Mouse (Mus musculus): ENCODE results near the gene 1700001L19Rik. TPM values are rescaled to one million over a fixed set of nuclear protein-coding genes. Genes with fewer than 3 reads are reported as not detected.

1700001L19Rik gene
- polyA plus RNA-seq, 1 experiment from 2014 or later: not detected

DNA sequence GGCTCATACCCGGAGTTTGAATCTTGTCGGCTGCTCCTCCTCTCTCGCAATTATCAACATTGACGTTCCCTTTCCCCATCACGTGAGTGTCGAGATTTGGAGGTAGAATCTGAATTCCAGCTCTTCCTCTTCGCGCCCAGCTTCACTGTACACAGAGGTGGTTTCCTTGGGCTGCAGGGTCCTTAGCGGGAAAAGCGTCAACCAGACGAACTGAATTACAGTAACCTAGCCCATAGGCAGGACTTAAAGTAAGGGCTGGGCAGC lies 14.8 kb upstream of the 1700001L19Rik start:
- no peak for ATAC-seq
- peaks cover 68% of the 10 kb centered on the region for H3K36me3 ChIP-seq
- H3K4me1 ChIP-seq: peaks cover 22% of the 10 kb centered on the region
- no peaks in the 10 kb centered on the region for H3K27me3 ChIP-seq (replicated peaks)
- H3K9ac ChIP-seq: peak overlapping the region; percentile 79
- peak overlapping the region; percentile 88 for H3K4me2 ChIP-seq
- peak overlapping the region; percentile 81 for H3K4me3 ChIP-seq
- no peaks in the 10 kb centered on the region for H3K9me3 ChIP-seq (replicated peaks)
- peak overlapping the region; percentile 76 for H3K27ac ChIP-seq
- 0% methylated on average over 11 of the region's 11 CpGs for WGBS (ENCODE audit: insufficient replicate concordance)

GRCm38 (mm10) chr13:68583961-68584360 lies 13.3 kb upstream of the 1700001L19Rik start:
- Histone ChIP-seq H3K36me3 (peaks cover 68% of the 10 kb centered on the region), H3K4me2 (no peak overlapping the region), H3K9ac (no peak overlapping the region), H3K27me3 (replicated peaks) (no peaks in the 10 kb centered on the region), H3K9me3 (replicated peaks) (no peaks in the 10 kb centered on the region), H3K27ac (no peak overlapping the region), H3K4me1 (peaks cover 22% of the 10 kb centered on the region), H3K4me3 (no peak overlapping the region)
- WGBS (ENCODE audit: insufficient replicate concordance): 90% methylated on average over 11 of the region's 11 CpGs
- no peak for ATAC-seq

- H3K4me1 ChIP-seq: peaks cover 18% of the 10 kb centered on the region
- H3K4me2 ChIP-seq: no peak overlapping the region
- H3K27me3 ChIP-seq (replicated peaks): no peaks in the 10 kb centered on the region
- no peaks in the 10 kb centered on the region for H3K9me3 ChIP-seq (replicated peaks)
- H3K9ac ChIP-seq: no peak overlapping the region
- WGBS (ENCODE audit: insufficient replicate concordance): 76% methylated on average over 7 of the region's 7 CpGs
- H3K27ac ChIP-seq: no peak overlapping the region
- H3K36me3 ChIP-seq: peaks cover 69% of the 10 kb centered on the region
- H3K4me3 ChIP-seq: no peak overlapping the region
- no peak for ATAC-seq
Observed at GRCm38 (mm10) chr13:68585441-68585840, 11.8 kb upstream of the 1700001L19Rik start.

GRCm38 (mm10) chr13:68588352-68588751 lies 8.9 kb upstream of the 1700001L19Rik start:
- Histone ChIP-seq H3K9me3 (replicated peaks) (no peaks in the 10 kb centered on the region), H3K4me3 (no peak overlapping the region), H3K27ac (no peak overlapping the region), H3K27me3 (replicated peaks) (no peaks in the 10 kb centered on the region), H3K9ac (no peak overlapping the region), H3K36me3 (peaks cover 98% of the 10 kb centered on the region), H3K4me1 (peaks cover 3% of the 10 kb centered on the region), H3K4me2 (no peak overlapping the region)
- no peak for ATAC-seq

DNA sequence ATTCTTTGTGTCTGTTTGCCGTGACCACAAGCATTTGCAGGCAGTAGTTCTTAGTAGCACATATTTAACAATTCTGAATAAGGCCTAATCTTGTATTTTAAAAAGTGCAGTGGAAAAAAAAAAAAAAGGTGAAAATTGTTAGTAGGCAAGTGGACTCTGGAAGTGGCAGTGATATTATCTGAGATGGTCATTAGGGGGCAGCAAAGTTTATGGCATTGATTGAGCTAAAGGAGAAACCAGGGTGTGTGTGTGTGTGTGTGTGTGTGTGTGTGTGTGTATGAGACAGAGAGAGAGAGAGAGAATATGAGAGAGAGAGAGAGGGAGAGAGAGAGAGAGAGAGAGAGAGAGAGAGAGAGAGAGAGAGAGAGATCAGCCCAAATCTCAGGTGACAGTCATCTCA lies 3.4 kb upstream of the 1700001L19Rik start:
- Histone ChIP-seq H3K27ac (no peak overlapping the region), H3K9me3 (replicated peaks) (no peaks in the 10 kb centered on the region), H3K27me3 (replicated peaks) (0 out of 2 replicates have a peak, but pooled peaks cover 7% of the 10 kb centered on the region), H3K36me3 (peaks cover 51% of the 10 kb centered on the region), H3K4me2 (no peak overlapping the region), H3K4me1 (peaks cover 16% of the 10 kb centered on the region), H3K4me3 (no peak overlapping the region), H3K9ac (no peak overlapping the region)
- 81% methylated on average over 1 of the region's 1 CpGs for WGBS (ENCODE audit: insufficient replicate concordance)
- no peak for ATAC-seq

- Histone ChIP-seq H3K4me3 (peak overlapping the region; percentile 9; the same call in 1 of the 2 replicates), H3K9me3 (replicated peaks) (no peaks in the 10 kb centered on the region), H3K27ac (no peak overlapping the region), H3K36me3 (peaks cover 12% of the 10 kb centered on the region), H3K4me1 (peaks cover 30% of the 10 kb centered on the region), H3K27me3 (replicated peaks) (0 out of 2 replicates have a peak, but pooled peaks cover 7% of the 10 kb centered on the region), H3K4me2 (peak overlapping the region; percentile 56), H3K9ac (no peak overlapping the region)
- peak; percentile 92 for ATAC-seq
- WGBS (ENCODE audit: insufficient replicate concordance): 10% methylated on average over 13 of the region's 13 CpGs
Observed at GRCm38 (mm10) chr13:68597667-68598066, 446 bp downstream of the 1700001L19Rik start.

GRCm38 (mm10) chr13:68598953-68599352 lies 1.7 kb downstream of the 1700001L19Rik start:
- H3K4me3 ChIP-seq: no peak overlapping the region
- H3K4me2 ChIP-seq: no peak overlapping the region
- H3K36me3 ChIP-seq: peaks cover 3% of the 10 kb centered on the region; the same call in 1 of the 2 replicates
- no peaks in the 10 kb centered on the region for H3K9me3 ChIP-seq (replicated peaks)
- 0 out of 2 replicates have a peak, but pooled peaks cover 7% of the 10 kb centered on the region for H3K27me3 ChIP-seq (replicated peaks)
- H3K27ac ChIP-seq: no peak overlapping the region
- ATAC-seq: no peak
- H3K9ac ChIP-seq: no peak overlapping the region
- peaks cover 30% of the 10 kb centered on the region for H3K4me1 ChIP-seq

DNA sequence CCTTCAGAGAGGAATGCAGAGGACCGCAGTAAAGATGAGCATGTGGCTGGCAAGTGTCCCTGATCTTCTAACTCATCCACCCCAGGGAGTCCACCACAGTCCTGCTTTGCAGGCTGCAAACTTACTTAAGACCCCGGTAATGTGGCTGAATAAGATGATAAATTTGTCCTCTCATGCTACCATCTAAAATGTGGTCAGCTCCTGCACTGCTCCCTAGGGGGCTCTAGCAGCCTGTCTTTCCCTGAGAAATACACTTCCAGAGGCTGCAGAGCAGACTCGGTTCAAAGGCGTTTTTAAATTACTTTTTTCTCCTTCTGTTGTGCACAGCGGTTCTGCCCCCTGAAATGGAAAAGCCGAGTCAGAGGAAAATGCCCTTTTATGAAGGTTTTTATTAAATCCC lies 4.0 kb downstream of the 1700001L19Rik start:
- 0 out of 2 replicates have a peak, but pooled peaks cover 7% of the 10 kb centered on the region for H3K27me3 ChIP-seq (replicated peaks)
- H3K36me3 ChIP-seq: no peaks in the 10 kb centered on the region
- no peak overlapping the region for H3K4me3 ChIP-seq
- WGBS (ENCODE audit: insufficient replicate concordance): 31% methylated on average over 6 of the region's 6 CpGs
- no peak for ATAC-seq
- H3K4me1 ChIP-seq: peaks cover 33% of the 10 kb centered on the region
- H3K9ac ChIP-seq: no peak overlapping the region
- H3K4me2 ChIP-seq: no peak overlapping the region
- no peaks in the 10 kb centered on the region for H3K9me3 ChIP-seq (replicated peaks)
- no peak overlapping the region for H3K27ac ChIP-seq

GRCm38 (mm10) chr13:68603085-68603484 lies 5.9 kb downstream of the 1700001L19Rik start:
- Histone ChIP-seq H3K9ac (no peak overlapping the region), H3K36me3 (no peaks in the 10 kb centered on the region), H3K27ac (no peak overlapping the region), H3K4me1 (peaks cover 27% of the 10 kb centered on the region), H3K4me3 (no peak overlapping the region), H3K27me3 (replicated peaks) (no peaks in the 10 kb centered on the region), H3K4me2 (no peak overlapping the region), H3K9me3 (replicated peaks) (no peaks in the 10 kb centered on the region)
- WGBS (ENCODE audit: insufficient replicate concordance): 61% methylated on average over 6 of the region's 6 CpGs
- no peak for ATAC-seq

GRCm38 (mm10) chr13:68605689-68606126 lies 8.5 kb downstream of the 1700001L19Rik start:
- Histone ChIP-seq H3K27ac (no peak overlapping the region), H3K9me3 (replicated peaks) (no peaks in the 10 kb centered on the region), H3K9ac (no peak overlapping the region), H3K36me3 (no peaks in the 10 kb centered on the region), H3K4me1 (0 out of 2 replicates have a peak, but pooled peaks cover 10% of the 10 kb centered on the region), H3K4me3 (peak overlapping the region; percentile 4), H3K27me3 (replicated peaks) (no peaks in the 10 kb centered on the region), H3K4me2 (peak overlapping the region; percentile 58)
- 8% methylated on average over 8 of the region's 11 CpGs for WGBS (ENCODE audit: insufficient replicate concordance)
- peak; percentile 72 for ATAC-seq

GRCm38 (mm10) chr13:68607652-68608405 lies 10.6 kb downstream of the 1700001L19Rik start:
- Histone ChIP-seq H3K4me3 (no peak overlapping the region), H3K36me3 (no peaks in the 10 kb centered on the region), H3K27ac (no peak overlapping the region), H3K9me3 (replicated peaks) (no peaks in the 10 kb centered on the region), H3K4me2 (peak overlapping the region; percentile 35), H3K9ac (no peak overlapping the region), H3K4me1 (0 out of 2 replicates have a peak, but pooled peaks cover 10% of the 10 kb centered on the region), H3K27me3 (replicated peaks) (no peaks in the 10 kb centered on the region)
- WGBS (ENCODE audit: insufficient replicate concordance): 40% methylated on average over 21 of the region's 21 CpGs
- no peak for ATAC-seq

- no peaks in the 10 kb centered on the region for H3K4me1 ChIP-seq
- no peak overlapping the region for H3K27ac ChIP-seq
- no peaks in the 10 kb centered on the region for H3K9me3 ChIP-seq (replicated peaks)
- H3K36me3 ChIP-seq: no peaks in the 10 kb centered on the region
- no peaks in the 10 kb centered on the region for H3K27me3 ChIP-seq (replicated peaks)
- ATAC-seq: no peak
- 47% methylated on average over 6 of the region's 6 CpGs for WGBS (ENCODE audit: insufficient replicate concordance)
- no peak overlapping the region for H3K4me3 ChIP-seq
- no peak overlapping the region for H3K9ac ChIP-seq
- no peak overlapping the region for H3K4me2 ChIP-seq
Observed at GRCm38 (mm10) chr13:68622792-68623191, 25.6 kb downstream of the 1700001L19Rik start.

GRCm38 (mm10) chr13:68627041-68627440 lies 29.8 kb downstream of the 1700001L19Rik start:
- no peak overlapping the region for H3K4me3 ChIP-seq
- H3K27me3 ChIP-seq (replicated peaks): no peaks in the 10 kb centered on the region
- H3K9ac ChIP-seq: no peak overlapping the region
- ATAC-seq: no peak
- peaks cover 8% of the 10 kb centered on the region; the same call in 1 of the 2 replicates for H3K9me3 ChIP-seq (replicated peaks)
- no peak overlapping the region for H3K4me2 ChIP-seq
- WGBS (ENCODE audit: insufficient replicate concordance): 61% methylated on average over 3 of the region's 3 CpGs
- no peaks in the 10 kb centered on the region for H3K36me3 ChIP-seq
- no peaks in the 10 kb centered on the region for H3K4me1 ChIP-seq
- no peak overlapping the region for H3K27ac ChIP-seq
